Mouse (Mus musculus) cerebellum, adult 8-10 months (tissue): ENCODE measurements around the gene Tbc1d2.
"Not testable (repeated sequence)": the region's sequence is repeated elsewhere in the genome, so short reads cannot be mapped to it uniquely, and the experiment has no call there.

Source experiments
- DNase-seq: peaks from one replicate; pipeline ENCODE4 v3.0.0; 2022

Tbc1d2 gene

GRCm38 (mm10) chr4:46600473-46601257 lies 49.3 kb downstream of the Tbc1d2 start:
- DNase-seq, result no peak

- not testable (repeated sequence) for DNase-seq
Observed at GRCm38 (mm10) chr4:46599609-46600008, 50.4 kb downstream of the Tbc1d2 start.

- no peak for DNase-seq
Observed at GRCm38 (mm10) chr4:46598981-46599380, 51.0 kb downstream of the Tbc1d2 start.

GRCm38 (mm10) chr4:46598111-46598510 lies 51.9 kb downstream of the Tbc1d2 start:
- no peak for DNase-seq

- DNase-seq, result peak; percentile 36
Observed at GRCm38 (mm10) chr4:46597286-46597961, 52.6 kb downstream of the Tbc1d2 start.

- DNase-seq, result peak; percentile 54
Observed at GRCm38 (mm10) chr4:46596398-46596797, 53.6 kb downstream of the Tbc1d2 start.

- no peak for DNase-seq
Observed at GRCm38 (mm10) chr4:46594131-46594530, 55.9 kb downstream of the Tbc1d2 start.

- no peak for DNase-seq
Observed at GRCm38 (mm10) chr4:46593472-46593871, 56.5 kb downstream of the Tbc1d2 start.

GRCm38 (mm10) chr4:46591833-46592520 lies 58.0 kb downstream of the Tbc1d2 start:
- DNase-seq, result no peak

GRCm38 (mm10) chr4:46590810-46591209 lies 59.2 kb downstream of the Tbc1d2 start:
- DNase-seq, result no peak

GRCm38 (mm10) chr4:46589946-46590684 lies 59.9 kb downstream of the Tbc1d2 start:
- peak; percentile 0 for DNase-seq

- peak; percentile 2 for DNase-seq
Observed at GRCm38 (mm10) chr4:46589151-46589550, 60.9 kb downstream of the Tbc1d2 start.

- DNase-seq, result peak; percentile 3
Observed at GRCm38 (mm10) chr4:46586473-46586872, 63.5 kb downstream of the Tbc1d2 start.

- peak; percentile 16 for DNase-seq
Observed at GRCm38 (mm10) chr4:46585811-46586190, 64.2 kb downstream of the Tbc1d2 start.

- peak; percentile 5 for DNase-seq
Observed at GRCm38 (mm10) chr4:46585041-46585810, 64.8 kb downstream of the Tbc1d2 start.

GRCm38 (mm10) chr4:46584536-46584935 lies 65.5 kb downstream of the Tbc1d2 start:
- not testable (repeated sequence) for DNase-seq

GRCm38 (mm10) chr4:46584084-46584483 lies 65.9 kb downstream of the Tbc1d2 start:
- not testable (repeated sequence) for DNase-seq

GRCm38 (mm10) chr4:46582024-46582423 lies 68.0 kb downstream of the Tbc1d2 start:
- DNase-seq, result not testable (repeated sequence)

- not testable (repeated sequence) for DNase-seq
Observed at GRCm38 (mm10) chr4:46581577-46581976, 68.4 kb downstream of the Tbc1d2 start.

- DNase-seq, result not testable (repeated sequence)
Observed at GRCm38 (mm10) chr4:46580799-46581243, 69.2 kb downstream of the Tbc1d2 start.

- DNase-seq, result not testable (repeated sequence)
Observed at GRCm38 (mm10) chr4:46578796-46579346, 71.1 kb downstream of the Tbc1d2 start.

GRCm38 (mm10) chr4:46578228-46578627 lies 71.8 kb downstream of the Tbc1d2 start:
- DNase-seq, result no peak
